Mouse (Mus musculus) cerebellum, adult 2 months (tissue): Measurements from ENCODE around the gene Unc45a.

ENCODE experiments used
- CTCF ChIP-seq: fragments of 200-500 bp; IDR thresholded peaks from 2 replicates; pipeline ENCODE4 v1.5.1; 2011; ENCODE audit warnings: low read depth, mild to moderate bottlenecking, control low read depth, low read length, moderate library complexity, borderline replicate concordance; ENCODE audit not compliant: insufficient read depth
- POLR2A ChIP-seq: fragments of 200-500 bp; IDR thresholded peaks from 2 replicates; pipeline ENCODE4 v1.6.1; 2011; ENCODE audit warnings: low read length, control low read depth, borderline replicate concordance; ENCODE audit not compliant: insufficient read depth

- TF ChIP-seq POLR2A = no peak
- TF ChIP-seq CTCF = no peak
Measured at GRCm38 (mm10) chr7:80280032-80280431, 60.8 kb downstream of the Unc45a start.
